Mouse (Mus musculus): Measurements from ENCODE around the gene Lhfpl2.

GRCm38 (mm10) chr13:94106431-94106830 is 48.8 kb downstream of the Lhfpl2 start:
- TF ChIP-seq CTCF (IDR thresholded peaks at IDR 0.05; ENCODE audit: borderline replicate concordance, insufficient read depth, low read depth, low read length): no peak
- TF ChIP-seq POLR2A (IDR thresholded peaks at IDR 0.05; ENCODE audit: borderline replicate concordance, insufficient read depth, low read length): no peak
